Mouse (Mus musculus) embryonic facial prominence, embryonic 13.5 days (tissue): ENCODE results near the gene Eif4e3. TPM values are rescaled to one million over a fixed set of nuclear protein-coding genes. Genes with fewer than 3 reads are reported as not detected.

Experiments used
- ATAC-seq: fragments of 200-750 bp; cut with Nextera tagmentation; 2 replicates; pipeline ENCODE4 v1.8.0; 2017; ENCODE audit warnings: low read depth; ENCODE audit not compliant: insufficient number of reproducible peaks, insufficient read depth, low FRiP score, low TSS enrichment
- H3K27ac ChIP-seq: fragments of 300-500 bp; sonication (generic); 2 replicates; pipeline ENCODE4 v1.5.1; 2015; ENCODE audit warnings: moderate library complexity, mild to moderate bottlenecking, inconsistent platforms
- H3K27me3 ChIP-seq: fragments of 300-500 bp; sonication (generic); 2 replicates; pipeline ENCODE4 v1.6.1; 2015; ENCODE audit warnings: mild to moderate bottlenecking, inconsistent platforms
- H3K36me3 ChIP-seq: fragments of 300-500 bp; sonication (generic); 2 replicates; pipeline ENCODE4 v1.6.1; 2015; ENCODE audit warnings: mild to moderate bottlenecking, inconsistent platforms
- H3K4me1 ChIP-seq: fragments of 300-500 bp; sonication (generic); 2 replicates; pipeline ENCODE4 v1.6.1; 2015; ENCODE audit warnings: inconsistent platforms
- H3K4me2 ChIP-seq: fragments of 300-500 bp; sonication (generic); 2 replicates; pipeline ENCODE4 v1.6.1; 2015; ENCODE audit warnings: moderate library complexity, mild to moderate bottlenecking, inconsistent platforms
- H3K4me3 ChIP-seq: fragments of 300-500 bp; sonication (generic); 2 replicates; pipeline ENCODE4 v1.5.1; 2015; ENCODE audit warnings: mild to moderate bottlenecking, inconsistent platforms
- H3K9ac ChIP-seq: fragments of 300-500 bp; sonication (generic); 2 replicates; pipeline ENCODE4 v1.6.1; 2015; ENCODE audit warnings: mild to moderate bottlenecking, inconsistent platforms
- H3K9me3 ChIP-seq: fragments of 300-500 bp; sonication (generic); 2 replicates; pipeline ENCODE4 v1.6.1; 2016; ENCODE audit warnings: inconsistent platforms
- WGBS: fragments of 180-500 bp; shearing (Covaris S2); methylation state at CpG from one replicate; pipeline ENCODE4 v1.1.7; 2015; ENCODE audit warnings: mixed read lengths; 5-methylcytosine and 5-hydroxymethylcytosine counted together
- polyA plus RNA-seq: library from polyadenylated mRNA; unstranded; fragments of >200 nt; fragmentation: Nextera tagmentation; extraction: Ambion mirVana; gene quantifications from 2 replicates; pipeline ENCODE4 v1.2.1, GENCODE M21; 2015

Eif4e3 gene
- polyA plus RNA-seq, 1 experiment from 2014 or later, result 15.6 TPM

GRCm38 (mm10) chr6:99660443-99660842 lies 6.1 kb downstream of the Eif4e3 start:
- H3K9ac ChIP-seq, result no peak overlapping the region
- H3K27ac ChIP-seq, result no peak overlapping the region
- no peak overlapping the region for H3K4me2 ChIP-seq
- 26% methylated on average over 3 of the region's 3 CpGs for WGBS
- no peaks in the 10 kb centered on the region for H3K27me3 ChIP-seq
- no peak overlapping the region for H3K4me3 ChIP-seq
- H3K4me1 ChIP-seq, result peaks cover 13% of the 10 kb centered on the region
- ATAC-seq, result no peak
- H3K9me3 ChIP-seq, result no peaks in the 10 kb centered on the region
- H3K36me3 ChIP-seq, result no peaks in the 10 kb centered on the region

GRCm38 (mm10) chr6:99658586-99658985 lies 8.0 kb downstream of the Eif4e3 start:
- WGBS, result 78% methylated on average over 10 of the region's 10 CpGs
- Histone ChIP-seq H3K27ac (no peak overlapping the region), H3K27me3 (no peaks in the 10 kb centered on the region), H3K9ac (no peak overlapping the region), H3K9me3 (no peaks in the 10 kb centered on the region), H3K4me3 (no peak overlapping the region), H3K4me1 (peaks cover 18% of the 10 kb centered on the region), H3K4me2 (no peak overlapping the region), H3K36me3 (no peaks in the 10 kb centered on the region)
- no peak for ATAC-seq

GRCm38 (mm10) chr6:99656088-99656487 lies 10.5 kb downstream of the Eif4e3 start:
- no peaks in the 10 kb centered on the region for H3K9me3 ChIP-seq
- peaks cover 18% of the 10 kb centered on the region for H3K4me1 ChIP-seq
- no peak overlapping the region for H3K4me2 ChIP-seq
- ATAC-seq, result no peak
- no peak overlapping the region for H3K9ac ChIP-seq
- no peak overlapping the region for H3K4me3 ChIP-seq
- H3K36me3 ChIP-seq, result no peaks in the 10 kb centered on the region
- H3K27me3 ChIP-seq, result no peaks in the 10 kb centered on the region
- 97% methylated on average over 2 of the region's 2 CpGs for WGBS
- no peak overlapping the region for H3K27ac ChIP-seq

GRCm38 (mm10) chr6:99655488-99655887 lies 11.1 kb downstream of the Eif4e3 start:
- ATAC-seq, result no peak
- 41% methylated on average over 7 of the region's 7 CpGs for WGBS
- H3K4me1 ChIP-seq, result peaks cover 14% of the 10 kb centered on the region

GRCm38 (mm10) chr6:99654343-99654742 lies 12.2 kb downstream of the Eif4e3 start:
- Histone ChIP-seq H3K27me3 (no peaks in the 10 kb centered on the region), H3K4me3 (no peak overlapping the region), H3K4me2 (no peak overlapping the region), H3K9me3 (no peaks in the 10 kb centered on the region), H3K9ac (no peak overlapping the region), H3K36me3 (no peaks in the 10 kb centered on the region), H3K4me1 (peaks cover 13% of the 10 kb centered on the region; the same call in 1 of the 2 replicates), H3K27ac (no peak overlapping the region)
- WGBS, result 42% methylated on average over 5 of the region's 5 CpGs
- no peak for ATAC-seq

More at GRCm38 (mm10) chr6:99655488-99655887, 11.1 kb downstream of the Eif4e3 start:
- Histone ChIP-seq H3K36me3 (no peaks in the 10 kb centered on the region), H3K9ac (no peak overlapping the region), H3K9me3 (no peaks in the 10 kb centered on the region), H3K27me3 (no peaks in the 10 kb centered on the region), H3K27ac (no peak overlapping the region), H3K4me2 (no peak overlapping the region), H3K4me3 (no peak overlapping the region)

- WGBS, result 90% methylated on average over 2 of the region's 2 CpGs
- Histone ChIP-seq H3K27me3 (no peaks in the 10 kb centered on the region), H3K9ac (no peak overlapping the region), H3K4me2 (no peak overlapping the region), H3K9me3 (no peaks in the 10 kb centered on the region), H3K36me3 (peaks cover 3% of the 10 kb centered on the region; the same call in 1 of the 2 replicates), H3K4me1 (peaks cover 9% of the 10 kb centered on the region; the same call in 1 of the 2 replicates), H3K27ac (no peak overlapping the region), H3K4me3 (no peak overlapping the region)
- no peak for ATAC-seq
Measured at GRCm38 (mm10) chr6:99652341-99652740, 14.2 kb downstream of the Eif4e3 start.

- no peak for ATAC-seq
- H3K9me3 ChIP-seq, result no peaks in the 10 kb centered on the region
- 61% methylated on average over 2 of the region's 2 CpGs for WGBS
- no peak overlapping the region for H3K27ac ChIP-seq
- H3K27me3 ChIP-seq, result no peaks in the 10 kb centered on the region
- no peak overlapping the region for H3K9ac ChIP-seq
- H3K4me1 ChIP-seq, result peaks cover 7% of the 10 kb centered on the region
- peaks cover 11% of the 10 kb centered on the region for H3K36me3 ChIP-seq
- H3K4me3 ChIP-seq, result no peak overlapping the region
- H3K4me2 ChIP-seq, result no peak overlapping the region
Measured at GRCm38 (mm10) chr6:99649307-99649706, 17.3 kb downstream of the Eif4e3 start.

GRCm38 (mm10) chr6:99646344-99646743 lies 20.2 kb downstream of the Eif4e3 start:
- Histone ChIP-seq H3K27me3 (no peaks in the 10 kb centered on the region), H3K36me3 (peaks cover 11% of the 10 kb centered on the region), H3K4me1 (peaks cover 4% of the 10 kb centered on the region), H3K4me2 (no peak overlapping the region), H3K9me3 (no peaks in the 10 kb centered on the region), H3K9ac (no peak overlapping the region), H3K4me3 (no peak overlapping the region), H3K27ac (no peak overlapping the region)
- ATAC-seq, result no peak
- WGBS, result 54% methylated on average over 10 of the region's 10 CpGs

GRCm38 (mm10) chr6:99644876-99645275 lies 21.7 kb downstream of the Eif4e3 start:
- Histone ChIP-seq H3K4me2 (no peak overlapping the region), H3K27ac (no peak overlapping the region), H3K4me3 (no peak overlapping the region), H3K9me3 (no peaks in the 10 kb centered on the region), H3K9ac (no peak overlapping the region), H3K27me3 (no peaks in the 10 kb centered on the region), H3K36me3 (peaks cover 15% of the 10 kb centered on the region), H3K4me1 (peaks cover 4% of the 10 kb centered on the region)
- WGBS, result 85% methylated on average over 5 of the region's 5 CpGs
- ATAC-seq, result no peak

- H3K9me3 ChIP-seq, result no peaks in the 10 kb centered on the region
- no peaks in the 10 kb centered on the region for H3K27me3 ChIP-seq
- H3K27ac ChIP-seq, result no peak overlapping the region
- ATAC-seq, result no peak
- H3K9ac ChIP-seq, result no peak overlapping the region
- H3K4me3 ChIP-seq, result no peak overlapping the region
- H3K36me3 ChIP-seq, result peaks cover 19% of the 10 kb centered on the region
- H3K4me1 ChIP-seq, result peaks cover 4% of the 10 kb centered on the region
- no peak overlapping the region for H3K4me2 ChIP-seq
- 81% methylated on average over 5 of the region's 5 CpGs for WGBS
Measured at GRCm38 (mm10) chr6:99644386-99644785, 22.2 kb downstream of the Eif4e3 start.

GRCm38 (mm10) chr6:99643439-99644199 lies 23.0 kb downstream of the Eif4e3 start:
- no peak overlapping the region for H3K4me3 ChIP-seq
- 67% methylated on average over 10 of the region's 10 CpGs for WGBS
- H3K27me3 ChIP-seq, result no peaks in the 10 kb centered on the region
- no peak for ATAC-seq
- H3K4me1 ChIP-seq, result peaks cover 4% of the 10 kb centered on the region
- H3K36me3 ChIP-seq, result peaks cover 25% of the 10 kb centered on the region
- no peak overlapping the region for H3K4me2 ChIP-seq
- H3K27ac ChIP-seq, result no peak overlapping the region
- H3K9me3 ChIP-seq, result no peaks in the 10 kb centered on the region
- H3K9ac ChIP-seq, result no peak overlapping the region

GRCm38 (mm10) chr6:99637456-99637855 lies 29.1 kb downstream of the Eif4e3 start:
- ATAC-seq, result no peak
- WGBS, result 80% methylated on average over 4 of the region's 4 CpGs
- no peak overlapping the region for H3K27ac ChIP-seq

More at GRCm38 (mm10) chr6:99637456-99637855, 29.1 kb downstream of the Eif4e3 start:
- H3K4me1 ChIP-seq, result no peaks in the 10 kb centered on the region
- no peak overlapping the region for H3K4me2 ChIP-seq
- H3K4me3 ChIP-seq, result no peak overlapping the region
- H3K36me3 ChIP-seq, result peaks cover 25% of the 10 kb centered on the region
- H3K9ac ChIP-seq, result no peak overlapping the region
- H3K27me3 ChIP-seq, result no peaks in the 10 kb centered on the region
- H3K9me3 ChIP-seq, result no peaks in the 10 kb centered on the region
